In the genomic region with DNA sequence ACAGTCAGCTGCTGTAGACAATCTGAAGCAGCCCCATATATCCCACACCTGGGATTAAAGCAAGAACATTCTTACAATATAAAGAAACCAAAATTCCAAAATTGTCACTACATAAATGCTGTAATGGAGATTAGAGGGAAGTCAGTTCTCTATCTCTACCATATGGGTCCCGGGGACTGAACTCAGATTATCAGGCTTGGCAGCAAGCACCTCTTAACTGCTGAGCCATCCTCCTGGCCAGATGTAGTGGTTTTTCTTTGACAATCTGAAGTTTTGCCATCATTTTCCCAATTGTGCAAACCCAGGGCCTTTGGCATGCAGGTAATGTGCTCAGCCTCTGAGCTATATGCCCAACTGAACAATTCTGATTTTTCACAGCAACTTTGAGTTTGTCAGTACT, we compare ENCODE assay signal across 1 mouse cellular context.
TF ChIP-seq lines count a peak whose summit lies in the region.

No protein-coding gene starts in this region.

TF ChIP-seq in MEL, 35 proteins besides CTCF, POLR2A, EP300 and RAD21 (continued from another document):
- no peak; the same call in 1 of the 2 replicates for TF ChIP-seq MAFK (IDR thresholded peaks at IDR 0.05; ENCODE audit: borderline replicate concordance, low read depth, low read length)
- no peak for TF ChIP-seq HCFC1 (IDR thresholded peaks at IDR 0.05; ENCODE audit: low read depth, low read length)
- TF ChIP-seq ZKSCAN1 (IDR thresholded peaks at IDR 0.05; ENCODE audit: low read depth, low read length) = no peak
- TF ChIP-seq POLR2AphosphoS5 (IDR thresholded peaks at IDR 0.05; ENCODE audit: borderline replicate concordance, low read depth, low read length) = no peak
- peak; percentile 91 for TF ChIP-seq TBP (IDR thresholded peaks at IDR 0.05; ENCODE audit: low read depth, low read length)
- no peak for TF ChIP-seq MEF2A (IDR thresholded peaks at IDR 0.05; ENCODE audit: extremely low read depth, insufficient replicate concordance, low read depth, low read length, poor library complexity, severe bottlenecking)
- TF ChIP-seq POLR2AphosphoS2 (IDR thresholded peaks at IDR 0.05; ENCODE audit: low read length) = peak; percentile 66; the same call in 1 of the 2 replicates
- no peak for TF ChIP-seq NRF1 (IDR thresholded peaks at IDR 0.05; ENCODE audit: insufficient read depth, low read depth, low read length, poor library complexity, severe bottlenecking)
- no peak for TF ChIP-seq ELF1 (IDR thresholded peaks at IDR 0.05; ENCODE audit: low read depth, low read length)
- TF ChIP-seq CHD2 (IDR thresholded peaks at IDR 0.05; ENCODE audit: low read length) = no peak
- no peak for TF ChIP-seq MAX (IDR thresholded peaks at IDR 0.05; ENCODE audit: low read length)
- peak; percentile 49; the same call in 1 of the 2 replicates for TF ChIP-seq ETS1 (IDR thresholded peaks at IDR 0.05; ENCODE audit: low read depth, low read length)
- no peak for TF ChIP-seq USF2 (IDR thresholded peaks at IDR 0.05; ENCODE audit: borderline replicate concordance in 1 of 2, insufficient read depth in 1 of 2, low read depth in 1 of 2, low read length in 2 of 2)
- TF ChIP-seq KAT2A (conservative IDR thresholded peaks at IDR 0.05; ENCODE audit: low read depth, low read length) = no peak
- no peak for TF ChIP-seq BHLHE40 (IDR thresholded peaks at IDR 0.05; ENCODE audit: borderline replicate concordance, low read depth, low read length)
- TF ChIP-seq GABPA (IDR thresholded peaks at IDR 0.05; ENCODE audit: low read depth, low read length) = no peak
- peak; percentile 82 for TF ChIP-seq TCF12 (IDR thresholded peaks at IDR 0.05; ENCODE audit: low read depth, low read length)
- TF ChIP-seq MYC (IDR thresholded peaks at IDR 0.05; ENCODE audit: low read depth, low read length) = no peak
- peak; percentile 64; the same call in 1 of the 2 replicates for TF ChIP-seq RCOR1 (IDR thresholded peaks at IDR 0.05; ENCODE audit: low read depth, low read length)
- no peak for TF ChIP-seq MAZ (IDR thresholded peaks at IDR 0.05; ENCODE audit: low read depth, low read length)
- no peak for TF ChIP-seq MXI1 (IDR thresholded peaks at IDR 0.05; ENCODE audit: low read depth, low read length)
- peak; percentile 69 for TF ChIP-seq GATA1 (IDR thresholded peaks at IDR 0.05; ENCODE audit: low read depth, low read length)
- no peak for TF ChIP-seq JUND (IDR thresholded peaks at IDR 0.05; ENCODE audit: low read depth, low read length)
- no peak for TF ChIP-seq SMC3 (IDR thresholded peaks at IDR 0.05; ENCODE audit: low read depth, low read length)
- TF ChIP-seq TAL1 (IDR thresholded peaks at IDR 0.05; ENCODE audit: low read length) = peak; percentile 52
- TF ChIP-seq USF1 (IDR thresholded peaks at IDR 0.05; ENCODE audit: low read depth, low read length) = no peak
- no peak for TF ChIP-seq ZMIZ1 (IDR thresholded peaks at IDR 0.05; ENCODE audit: low read depth, low read length)
- TF ChIP-seq ZNF384 (IDR thresholded peaks at IDR 0.05; ENCODE audit: low read depth, low read length) = no peak
- peak; percentile 83; the same call in 1 of the 2 replicates for TF ChIP-seq UBTF (IDR thresholded peaks at IDR 0.05; ENCODE audit: borderline replicate concordance, insufficient read depth, low read depth, low read length)
- no peak for TF ChIP-seq MYB (IDR thresholded peaks at IDR 0.05; ENCODE audit: low read depth, low read length)
